Mouse (Mus musculus) bone marrow, adult 2 months (tissue): ENCODE results near the gene Gars. TPM values are rescaled to one million over a fixed set of nuclear protein-coding genes. Genes with fewer than 3 reads are reported as not detected.

ENCODE experiments used
- H3K27ac ChIP-seq: fragments of 200-500 bp; 2 replicates; pipeline ENCODE4 v1.5.1; 2012; ENCODE audit warnings: low read depth, mild to moderate bottlenecking, control low read depth, inconsistent platforms, low read length; ENCODE audit not compliant: control insufficient read depth, poor library complexity, insufficient read depth
- H3K4me1 ChIP-seq: fragments of 200-500 bp; 2 replicates; pipeline ENCODE4 v1.6.1; 2011; ENCODE audit warnings: low read length; ENCODE audit not compliant: control insufficient read depth, insufficient read depth
- H3K4me3 ChIP-seq: fragments of 200-500 bp; replicated peaks from 2 replicates; pipeline ENCODE3; 2011; ENCODE audit warnings: mild to moderate bottlenecking, low read depth, low read length, control low read depth; ENCODE audit not compliant: control insufficient read depth
- CTCF ChIP-seq: fragments of 200-500 bp; IDR thresholded peaks from 2 replicates; pipeline ENCODE4 v1.5.1; 2011; ENCODE audit warnings: low read length, control low read depth; ENCODE audit not compliant: control insufficient read depth, insufficient read depth
- POLR2A ChIP-seq: fragments of 200-500 bp; IDR thresholded peaks from 2 replicates; pipeline ENCODE4 v1.6.1; 2011; ENCODE audit warnings: low read depth, mild to moderate bottlenecking, control low read depth, low read length, borderline replicate concordance; ENCODE audit not compliant: control insufficient read depth
- WGBS: fragments of 180-500 bp; shearing (Covaris S2); methylation state at CpG from one replicate; pipeline ENCODE4 v1.1.7; 2018; 5-methylcytosine and 5-hydroxymethylcytosine counted together
- polyA plus RNA-seq: library from polyadenylated mRNA; stranded (reverse); fragments of >200 nt; gene quantifications from 2 replicates; pipeline ENCODE4 v1.2.4, GENCODE M21; 2011; ENCODE audit warnings: low replicate concordance; ENCODE audit not compliant: missing spikeins, insufficient read depth, insufficient read length

The Gars gene
- polyA plus RNA-seq, 1 experiment: 85.0 TPM

DNA sequence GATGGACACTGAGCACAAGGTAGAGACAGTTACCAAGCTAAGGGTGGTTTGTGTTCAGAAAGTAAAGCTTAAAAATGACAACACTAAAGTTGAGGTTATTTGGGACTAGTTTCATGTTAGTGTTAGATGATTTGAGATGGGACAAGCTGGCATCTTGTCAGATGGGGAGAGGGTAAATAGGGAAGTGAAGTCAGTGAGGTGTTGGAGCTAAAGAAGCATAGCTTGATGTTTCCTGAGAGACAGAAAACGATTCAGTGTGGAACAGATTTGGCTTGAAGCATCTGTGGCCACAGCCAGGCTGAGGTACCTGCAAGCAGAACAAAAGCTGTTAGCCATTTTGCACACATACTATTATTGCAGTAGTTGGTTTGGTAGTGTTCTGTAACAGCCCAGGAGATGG is 7.5 kb downstream of the Gars start:
- no peak for TF ChIP-seq POLR2A
- TF ChIP-seq CTCF: no peak
- 0% methylated on average over 1 of the region's 1 CpGs for WGBS
- H3K4me3 ChIP-seq: no peak overlapping the region
- no peaks in the 10 kb centered on the region for H3K4me1 ChIP-seq
- no peak overlapping the region for H3K27ac ChIP-seq

GRCm38 (mm10) chr6:55049186-55049585 is 11.4 kb downstream of the Gars start:
- Histone ChIP-seq H3K27ac (no peak overlapping the region), H3K4me1 (no peaks in the 10 kb centered on the region), H3K4me3 (no peak overlapping the region)
- TF ChIP-seq CTCF (no peak), POLR2A (no peak)
- WGBS: 92% methylated on average over 10 of the region's 10 CpGs

GRCm38 (mm10) chr6:55054491-55054890 is 16.7 kb downstream of the Gars start:
- TF ChIP-seq CTCF (no peak), POLR2A (no peak)
- no peak overlapping the region for H3K27ac ChIP-seq
- WGBS: 91% methylated on average over 4 of the region's 4 CpGs
- H3K4me1 ChIP-seq: no peaks in the 10 kb centered on the region; the same call in 1 of the 2 replicates
- H3K4me3 ChIP-seq: no peak overlapping the region

- 76% methylated on average over 3 of the region's 3 CpGs for WGBS
- Histone ChIP-seq H3K27ac (no peak overlapping the region), H3K4me3 (no peak overlapping the region), H3K4me1 (no peaks in the 10 kb centered on the region; the same call in 1 of the 2 replicates)
- TF ChIP-seq CTCF: no peak
- TF ChIP-seq POLR2A: no peak
Measured at GRCm38 (mm10) chr6:55057427-55057826, 19.6 kb downstream of the Gars start.

- H3K4me1 ChIP-seq: no peaks in the 10 kb centered on the region
- H3K27ac ChIP-seq: no peak overlapping the region
- TF ChIP-seq POLR2A (no peak), CTCF (no peak)
- WGBS: 92% methylated on average over 7 of the region's 7 CpGs
- H3K4me3 ChIP-seq: no peak overlapping the region
Measured at GRCm38 (mm10) chr6:55060241-55060825, 22.5 kb downstream of the Gars start.

GRCm38 (mm10) chr6:55061328-55061727 is 23.5 kb downstream of the Gars start:
- H3K27ac ChIP-seq: no peak overlapping the region
- H3K4me3 ChIP-seq: no peak overlapping the region
- H3K4me1 ChIP-seq: no peaks in the 10 kb centered on the region
- WGBS: 92% methylated on average over 11 of the region's 11 CpGs
- no peak for TF ChIP-seq CTCF
- no peak for TF ChIP-seq POLR2A

DNA sequence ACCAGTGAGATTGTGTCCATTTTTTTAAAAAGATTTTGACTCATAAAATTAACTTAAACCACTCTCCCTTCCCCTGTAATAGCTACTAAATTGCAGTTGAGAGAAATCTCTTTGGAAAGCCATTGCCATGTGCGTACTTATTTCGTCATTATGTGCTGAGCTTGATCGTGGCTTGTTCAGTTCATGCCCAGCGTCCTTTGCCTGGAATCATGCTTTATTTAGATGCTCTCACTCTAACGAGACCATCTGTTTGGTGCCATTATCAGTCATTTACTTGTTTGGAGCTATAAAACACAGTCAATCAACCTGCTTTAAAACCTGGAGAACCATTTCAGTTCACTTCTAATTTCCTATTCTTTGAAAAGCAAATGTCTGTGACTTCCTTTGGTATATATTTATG is 24.4 kb downstream of the Gars start:
- WGBS: 87% methylated on average over 5 of the region's 5 CpGs
- Histone ChIP-seq H3K4me1 (no peaks in the 10 kb centered on the region), H3K4me3 (no peak overlapping the region), H3K27ac (no peak overlapping the region)
- TF ChIP-seq CTCF (no peak), POLR2A (no peak)

GRCm38 (mm10) chr6:55063793-55064476 is 26.1 kb downstream of the Gars start:
- TF ChIP-seq POLR2A (no peak), CTCF (no peak)
- no peak overlapping the region for H3K4me3 ChIP-seq
- no peak overlapping the region for H3K27ac ChIP-seq
- H3K4me1 ChIP-seq: no peaks in the 10 kb centered on the region
- WGBS: 75% methylated on average over 9 of the region's 9 CpGs
